Mouse (Mus musculus): ENCODE measurements around the gene Il34.

DNA sequence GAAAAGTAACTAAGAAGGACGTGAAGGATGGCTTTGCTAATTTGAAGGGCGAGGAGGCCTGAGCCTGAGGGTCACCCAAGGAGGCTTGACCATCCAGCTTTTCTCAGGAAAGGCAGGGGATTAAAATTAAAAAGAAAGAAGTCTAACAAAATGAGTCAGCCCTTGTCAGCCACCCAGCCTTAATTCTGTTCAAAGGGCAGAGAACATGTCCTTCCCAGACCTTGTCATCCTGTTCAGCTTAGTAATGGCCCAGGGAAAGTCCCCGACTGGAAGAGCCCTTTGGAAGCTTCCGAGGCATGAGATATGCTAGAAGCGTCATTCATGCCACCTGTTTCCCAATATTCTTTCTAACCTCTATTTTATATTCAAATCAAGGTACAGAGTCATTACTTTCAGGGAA is 2.7 kb downstream of the Il34 start:
- no peak for TF ChIP-seq POLR2A (IDR thresholded peaks at IDR 0.05; ENCODE audit: insufficient read depth, low read depth, low read length)
- TF ChIP-seq CTCF (IDR thresholded peaks at IDR 0.05): no peak
- TF ChIP-seq EP300 (IDR thresholded peaks at IDR 0.05; ENCODE audit: insufficient read depth, low read depth, low read length): no peak

All from heart, adult 2 months (tissue).